Mouse (Mus musculus) heart, postnatal 36 days (tissue): ENCODE measurements around the gene Hipk2. TPM values are rescaled to one million over a fixed set of nuclear protein-coding genes. Genes with fewer than 3 reads are reported as not detected.

Source experiments
- DNase-seq, 2 experiments: peaks; one replicate each; pipeline ENCODE4 v3.0.0; 2021 to 2022
- intact Hi-C: fragments of 180-260 bp; cut with DNase I; formaldehyde crosslinking; loops from one replicate; pipeline ENCODE4 v1.15.1; 2025
- total RNA-seq, 2 experiments: library from RNA; stranded (reverse); gene quantifications; 2 replicates each; pipeline ENCODE4 v1.2.3; 2021

Gene Hipk2
- total RNA-seq, 2 experiments from 2014 or later = 92.1 to 101 TPM

DNA sequence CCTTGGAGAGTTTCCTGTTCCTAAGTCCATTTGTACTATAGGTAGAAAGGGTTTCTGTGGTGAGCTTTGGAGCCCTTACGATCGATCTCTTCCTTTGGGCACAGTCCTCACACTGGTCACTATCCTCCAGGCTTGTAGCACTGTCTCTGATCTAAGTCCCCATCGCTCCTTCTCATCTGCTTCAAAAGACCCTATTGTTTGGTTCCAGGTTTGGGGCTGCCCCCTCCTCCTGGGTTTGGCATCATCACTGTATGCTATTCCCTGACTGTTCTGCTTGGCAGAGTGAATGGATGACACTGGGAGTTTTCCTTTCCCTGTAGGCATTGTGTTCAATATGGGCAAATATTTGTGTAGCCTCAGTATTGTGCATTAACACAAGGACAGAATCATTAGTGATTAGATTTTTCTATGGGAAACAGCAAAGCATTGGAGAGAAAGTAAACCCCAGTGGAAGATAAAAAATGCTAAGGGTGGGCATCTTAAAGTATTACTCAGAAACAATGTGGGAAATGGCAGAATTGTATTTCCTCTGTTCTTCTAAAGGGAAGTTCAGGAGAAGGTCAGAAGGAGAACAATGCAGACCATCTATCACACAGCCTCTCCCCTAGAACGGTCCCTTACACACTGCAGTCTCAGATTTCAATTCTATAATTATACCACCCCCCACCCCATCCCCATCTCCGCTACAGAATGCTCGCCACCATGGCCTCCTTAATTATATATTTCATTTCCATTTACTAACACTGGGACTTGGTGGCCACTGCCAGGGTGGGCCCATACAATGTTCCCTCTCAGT is 114.9 kb downstream of the Hipk2 start:
- no peak for DNase-seq
- intact Hi-C loops = no loop called here

DNA sequence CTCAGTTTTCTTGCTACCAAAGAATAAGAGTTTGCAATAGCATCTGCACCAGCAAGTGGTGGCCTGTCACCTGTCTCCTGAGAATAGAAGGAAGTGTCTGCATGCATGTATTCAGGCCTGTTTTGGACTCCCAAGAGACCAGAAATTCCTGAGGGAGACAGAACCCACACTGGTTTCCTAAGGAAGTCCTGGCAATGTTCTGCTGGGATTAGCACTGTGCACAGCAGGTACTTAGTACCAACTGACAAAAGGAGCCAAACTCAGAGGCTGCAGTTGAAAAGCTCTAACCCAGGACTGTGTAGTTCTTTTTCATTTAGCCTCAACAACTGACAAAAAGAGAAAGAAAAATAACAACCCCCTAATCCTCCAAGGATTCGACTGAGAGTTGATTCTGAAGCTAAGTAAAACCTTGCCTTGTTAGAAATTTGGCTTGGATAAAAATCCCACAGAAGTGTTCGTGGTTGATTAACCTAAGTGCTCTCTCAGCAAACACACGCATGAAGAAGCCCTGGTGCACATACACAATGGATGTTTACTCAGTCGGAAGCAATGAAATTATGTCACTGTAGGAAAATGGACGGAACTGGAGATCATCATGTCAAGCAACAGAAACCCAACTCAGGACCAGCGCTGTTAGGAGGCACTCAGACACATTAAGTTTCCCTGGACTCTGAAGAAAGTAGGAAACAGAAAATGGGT is 115.9 kb downstream of the Hipk2 start:
- intact Hi-C loops = no loop called here
- no peak for DNase-seq

DNA sequence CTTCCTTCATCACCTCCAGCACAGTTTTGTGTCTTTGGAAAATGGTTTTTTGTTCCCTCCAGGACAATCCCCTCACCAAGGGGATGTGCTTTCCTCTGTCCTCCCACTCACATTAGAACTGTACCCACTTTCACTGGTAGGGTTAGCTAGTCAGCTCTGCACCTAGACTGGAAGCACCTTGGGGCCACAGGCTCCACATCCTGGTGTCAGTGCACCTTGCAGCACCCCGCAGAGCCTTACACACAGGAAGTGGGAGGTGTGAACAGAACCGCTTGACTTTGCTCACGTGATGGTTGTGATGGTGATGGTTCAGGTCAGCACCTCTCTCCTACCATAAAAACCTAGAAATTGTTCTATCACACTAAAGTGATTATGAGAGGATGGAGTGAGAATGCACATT is 116.8 kb downstream of the Hipk2 start:
- intact Hi-C loops = no loop called here

DNA sequence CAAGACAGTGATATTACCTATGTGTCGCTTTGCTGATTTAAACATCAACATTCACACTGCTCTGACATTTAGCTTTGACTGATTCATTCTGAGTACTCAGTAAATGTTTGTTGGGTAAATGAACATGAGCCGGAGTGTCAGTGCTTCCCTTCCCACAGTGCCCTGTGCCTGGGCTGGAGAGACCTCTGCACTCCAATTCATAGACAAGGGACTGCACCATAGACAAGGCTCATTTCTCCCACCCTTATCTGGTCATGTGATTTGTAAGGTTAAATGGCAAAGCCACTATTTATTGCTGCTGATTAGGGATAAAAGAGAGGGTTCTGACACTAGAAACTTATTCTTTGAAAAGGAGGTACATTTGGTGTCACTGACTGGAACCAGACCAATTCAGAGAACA is 118.4 kb downstream of the Hipk2 start:
- no peak for DNase-seq
- intact Hi-C loops = no loop called here

More for the DNA sequence above, 116.8 kb downstream of the Hipk2 start:
- DNase-seq = no peak

DNA sequence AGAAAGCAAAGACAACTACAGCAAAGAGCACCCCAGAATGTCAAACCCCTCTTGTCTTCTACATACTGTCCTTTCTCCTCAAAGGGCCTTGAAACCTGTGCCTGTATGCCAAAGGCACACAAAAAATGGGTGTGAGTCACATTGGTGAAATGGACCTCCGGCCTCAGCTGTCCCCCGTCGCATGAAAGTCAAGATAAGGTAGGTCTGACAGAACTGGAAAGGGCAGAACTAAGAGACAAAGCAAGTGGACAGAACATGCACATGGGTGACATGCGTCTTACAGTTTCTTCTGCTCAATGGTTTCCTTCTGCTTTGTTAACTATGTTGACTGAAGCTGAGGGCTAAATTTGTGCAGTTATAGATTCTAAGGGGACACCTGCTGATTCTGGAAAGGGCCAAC is 119.0 kb downstream of the Hipk2 start:
- DNase-seq = no peak
- intact Hi-C loops = no loop called here

DNA sequence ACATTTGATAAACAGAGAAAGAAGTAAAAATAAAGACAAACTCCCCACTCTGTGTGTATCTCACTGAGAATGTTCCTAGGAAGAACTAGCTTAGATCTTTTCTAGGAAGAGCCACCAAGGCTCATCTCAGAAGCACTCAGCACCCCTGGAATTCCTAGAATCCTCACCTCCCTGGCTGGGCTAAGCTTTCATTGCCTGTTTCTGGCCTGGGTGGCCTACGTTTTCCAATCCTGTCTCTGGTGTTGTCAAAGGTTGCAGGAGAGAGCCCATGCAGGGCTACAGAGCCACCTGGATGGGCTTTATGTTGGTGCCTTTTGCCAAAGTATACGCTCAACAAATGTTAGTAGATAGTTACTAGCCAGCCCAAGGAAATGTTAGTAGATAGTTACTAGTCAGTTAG is 120.0 kb downstream of the Hipk2 start:
- DNase-seq = no peak
- intact Hi-C loops = no loop called here

DNA sequence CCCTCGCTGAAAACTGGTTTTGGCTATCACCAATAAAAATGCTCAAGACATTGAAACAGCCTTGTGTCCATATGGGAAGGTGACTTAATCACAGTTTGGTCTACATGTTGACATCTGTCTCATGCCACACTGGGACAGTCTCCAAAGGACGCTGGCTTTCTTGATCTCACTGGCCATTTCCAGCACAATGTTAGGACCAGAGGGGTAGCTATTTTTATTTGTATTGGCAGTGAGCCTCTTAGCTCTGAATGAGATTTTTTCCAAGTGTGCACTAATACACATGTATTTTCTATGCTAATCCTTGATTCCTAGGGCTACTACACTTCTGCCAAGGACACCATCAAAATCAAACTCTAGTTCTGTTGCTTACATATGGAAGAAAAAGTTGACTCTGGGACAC is 120.8 kb downstream of the Hipk2 start:
- DNase-seq = no peak
- intact Hi-C loops = no loop called here

DNA sequence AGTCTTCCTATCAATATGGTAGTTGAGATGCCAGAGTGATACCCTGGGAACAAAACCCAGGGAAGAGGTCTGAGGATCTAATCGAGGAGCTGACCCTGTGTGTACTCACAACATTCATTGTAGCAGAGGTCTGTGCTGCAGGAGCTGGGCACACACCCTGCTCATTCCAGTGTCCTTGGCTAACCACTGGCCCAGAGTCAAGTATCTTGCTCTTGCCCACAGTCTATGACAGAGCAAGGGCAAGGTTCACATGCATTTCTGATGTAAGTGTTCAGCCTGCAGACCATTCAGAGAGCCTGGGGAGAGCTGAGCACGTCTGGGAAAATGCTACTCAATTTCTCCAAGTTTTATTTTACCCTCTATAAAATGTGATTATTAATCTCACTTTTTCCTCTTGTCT is 122.2 kb downstream of the Hipk2 start:
- intact Hi-C loops = no loop called here
- peak; percentile 24 to 36 for DNase-seq

DNA sequence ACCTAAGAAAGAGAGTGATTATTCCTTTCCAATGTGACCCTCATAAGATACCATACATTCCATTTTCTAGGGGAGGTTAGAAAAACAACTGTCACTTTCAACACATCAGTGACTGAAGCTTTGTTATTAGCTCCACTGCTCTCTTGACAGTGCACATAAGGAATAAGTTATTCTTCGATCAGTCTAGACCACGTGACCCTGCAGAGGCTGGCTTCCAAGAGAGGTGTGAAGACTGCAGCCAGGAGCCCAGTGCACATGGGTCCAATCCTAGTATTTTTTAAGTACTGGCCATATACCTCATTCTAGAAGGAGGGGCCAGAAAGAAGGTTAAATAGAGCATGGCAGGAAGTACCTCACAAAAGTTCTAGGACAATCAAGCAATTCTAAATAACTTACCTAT is 122.9 kb downstream of the Hipk2 start:
- intact Hi-C loops = no loop called here
- no peak for DNase-seq

DNA sequence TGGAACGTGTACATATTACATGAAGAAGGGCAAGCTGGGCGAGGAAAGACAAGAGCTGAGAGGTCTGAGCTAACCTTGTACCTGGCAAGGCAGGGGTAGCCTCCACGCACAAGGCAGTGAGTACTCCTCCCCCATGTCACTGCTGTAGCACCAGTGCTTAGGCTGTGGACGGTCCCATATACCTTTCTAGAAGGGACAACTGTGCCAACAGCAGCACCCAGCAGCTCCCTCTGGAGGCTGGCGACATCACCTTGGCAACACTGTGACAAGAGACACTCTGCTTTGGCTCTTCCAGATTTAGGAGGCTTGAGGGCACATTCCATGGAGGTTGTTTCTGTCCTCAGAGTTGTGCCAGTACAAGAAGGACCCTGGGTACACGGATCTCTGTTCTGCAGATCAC is 123.5 kb downstream of the Hipk2 start:
- intact Hi-C loops = no loop called here
- peak; percentile 26 to 29 for DNase-seq

DNA sequence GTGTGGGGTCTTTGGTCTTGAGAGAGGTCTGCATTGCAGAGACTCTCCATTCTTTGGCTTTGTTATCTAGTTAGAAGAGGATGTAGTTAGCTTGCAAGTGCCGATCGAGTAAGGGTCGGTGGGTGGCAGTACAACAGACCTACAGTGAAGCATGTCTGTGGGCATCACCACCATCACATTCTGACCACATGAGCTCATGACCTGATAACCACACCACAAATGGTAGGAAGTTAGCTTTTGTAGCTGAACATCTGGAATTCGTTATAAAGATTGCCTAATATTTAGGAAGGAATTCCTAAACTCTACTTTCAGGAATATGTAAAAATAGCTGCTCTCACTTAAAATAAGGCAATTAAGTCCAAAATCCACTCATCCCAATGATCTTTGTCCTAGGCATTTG is 127.9 kb downstream of the Hipk2 start:
- intact Hi-C loops = no loop called here

DNA sequence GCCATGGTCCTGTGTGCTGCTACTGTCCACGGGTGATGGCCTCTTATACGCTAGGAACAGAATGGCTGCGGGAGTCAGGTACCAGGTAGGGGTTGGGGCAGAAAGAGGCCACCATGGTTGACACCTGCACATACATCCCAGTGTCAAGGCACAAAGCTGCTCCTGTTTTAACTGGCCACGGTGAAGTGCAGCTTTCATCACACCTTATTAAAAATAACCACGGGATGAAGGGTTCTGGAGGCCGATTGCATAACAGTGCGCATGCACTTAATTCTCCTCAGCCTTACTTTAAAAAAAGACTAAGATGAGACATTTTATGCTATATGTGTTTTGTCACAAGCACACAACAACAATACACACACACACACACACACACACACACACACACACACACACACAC is 132.6 kb downstream of the Hipk2 start:
- intact Hi-C loops = no loop called here
- no peak for DNase-seq

More for the DNA sequence above, 127.9 kb downstream of the Hipk2 start:
- no peak for DNase-seq

DNA sequence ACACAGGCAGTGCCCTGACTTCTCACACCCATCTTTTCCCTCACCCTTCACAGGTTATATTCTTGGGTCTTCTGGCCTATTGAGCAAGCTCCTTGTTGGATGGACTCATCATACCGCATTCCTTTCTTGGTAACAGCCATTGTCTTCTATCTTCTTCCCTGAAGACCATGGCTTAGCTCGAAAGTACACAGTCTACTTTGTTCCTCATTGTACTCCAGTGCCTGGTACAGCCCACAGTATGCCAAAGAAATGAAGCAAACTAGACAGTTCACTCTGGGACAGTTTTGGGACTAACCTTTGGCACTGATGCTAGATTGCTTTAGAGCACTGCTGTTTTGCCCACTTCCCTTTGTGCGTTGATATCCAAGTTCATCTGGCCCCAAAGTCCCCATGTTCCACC is 133.5 kb downstream of the Hipk2 start:
- intact Hi-C loops = no loop called here
- no peak for DNase-seq

DNA sequence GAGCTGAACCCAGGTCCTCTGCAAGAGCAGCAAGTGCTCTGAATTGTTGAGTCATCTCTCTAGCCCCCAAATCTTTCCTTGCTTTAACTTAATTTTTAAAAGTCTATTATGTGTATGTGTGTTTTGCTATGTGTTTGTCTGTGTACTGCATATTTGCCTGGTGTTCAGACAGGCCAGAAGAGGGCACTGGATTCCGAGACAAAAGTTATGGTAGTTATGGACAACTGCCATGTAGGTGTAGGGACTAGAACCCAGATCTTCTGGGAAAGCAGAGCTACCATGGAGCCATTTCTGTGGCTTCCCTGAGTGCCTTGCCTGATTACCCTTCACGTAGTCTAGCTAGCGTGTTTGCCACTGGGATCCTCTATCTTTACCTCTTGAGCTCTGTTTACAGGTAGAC is 134.9 kb downstream of the Hipk2 start:
- intact Hi-C loops = no loop called here
- no peak for DNase-seq

DNA sequence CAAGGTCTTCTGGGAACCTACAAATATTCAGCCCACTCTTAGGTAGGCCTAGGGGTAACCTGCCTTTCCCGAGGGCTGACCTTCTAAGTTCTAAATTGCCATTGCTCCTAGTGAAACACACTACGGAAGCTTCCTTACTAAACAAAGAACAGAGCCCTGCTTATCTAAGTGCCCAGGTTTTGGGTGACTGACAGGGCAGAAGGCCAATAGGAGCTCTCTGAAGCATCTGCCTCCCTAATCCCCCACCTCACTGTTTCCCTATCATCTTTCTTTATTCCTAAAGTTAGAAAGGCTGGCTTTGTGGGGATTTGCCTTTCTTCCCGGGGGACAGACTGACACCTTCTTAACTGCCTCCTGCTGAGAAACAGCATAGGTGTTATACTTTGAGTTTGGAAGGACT is 136.7 kb downstream of the Hipk2 start:
- no peak for DNase-seq
- intact Hi-C loops = no loop called here

DNA sequence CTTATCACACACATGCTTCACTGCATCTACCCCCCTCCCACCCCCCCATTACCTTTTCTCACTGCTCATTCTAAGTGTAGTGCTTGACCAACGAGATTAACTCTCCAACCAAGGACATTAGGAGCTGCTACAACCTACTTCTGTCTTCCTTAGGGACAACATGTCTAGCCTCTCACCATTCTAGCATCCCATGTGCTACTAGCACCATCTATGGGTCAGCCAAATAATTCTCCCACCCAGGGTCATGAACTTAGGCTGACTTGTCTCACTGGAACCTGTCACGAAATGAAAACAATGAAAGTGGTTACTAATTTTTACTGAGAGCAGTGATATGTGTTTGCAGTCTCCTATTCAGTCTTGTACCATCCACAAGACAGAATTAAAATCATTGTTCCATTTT is 138.2 kb downstream of the Hipk2 start:
- no peak for DNase-seq

DNA sequence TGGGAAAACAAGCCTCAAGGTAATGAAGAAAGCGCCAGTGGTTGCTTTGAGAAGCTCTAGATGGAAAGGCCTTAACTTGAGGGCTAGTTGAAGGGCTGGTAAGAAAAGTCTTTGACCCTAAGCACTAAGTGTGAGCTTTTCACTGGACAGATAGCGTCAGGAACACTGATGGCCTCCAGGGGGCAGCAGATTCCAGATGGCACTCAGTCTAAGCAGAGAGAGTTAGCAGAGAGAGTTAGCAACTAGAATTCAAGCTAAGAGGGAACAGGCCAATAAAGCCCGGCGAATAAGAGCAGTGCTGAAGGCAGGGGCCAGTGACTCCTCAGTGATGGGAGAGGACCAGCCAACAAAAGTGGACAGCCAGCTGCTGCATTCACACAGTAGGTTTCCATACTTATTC is 139.7 kb downstream of the Hipk2 start:
- peak; percentile 78 to 88 for DNase-seq
- intact Hi-C loops = loop anchor here (1.0 to 2.0 kb wide), 3 partner anchors 137 to 331 kb away; no protein-coding TSS in a partner anchor

More for the DNA sequence above, 138.2 kb downstream of the Hipk2 start:
- intact Hi-C loops = loop anchor here (2.0 kb wide), 1 partner anchor 329 kb away; no protein-coding TSS in a partner anchor

DNA sequence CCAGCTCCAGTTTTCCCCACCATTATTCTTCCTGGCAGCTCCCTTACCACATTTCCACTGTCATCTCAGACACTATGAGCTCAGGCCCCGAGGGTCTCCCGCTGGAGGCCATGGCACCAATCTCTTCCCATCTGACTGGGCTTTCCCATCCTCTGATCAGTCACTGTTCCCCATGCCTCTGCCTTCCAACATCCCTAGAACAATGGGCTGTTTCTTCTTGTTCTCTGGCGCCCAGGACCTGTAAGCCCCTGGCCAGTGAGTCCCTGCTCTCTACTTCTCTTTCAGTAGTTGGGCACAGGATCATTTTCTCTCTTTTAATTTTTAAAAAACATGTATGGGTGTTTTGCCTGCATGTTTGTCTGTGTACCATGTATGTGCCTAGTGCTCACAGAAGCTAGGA is 143.3 kb downstream of the Hipk2 start:
- DNase-seq = no peak
- intact Hi-C loops = no loop called here

DNA sequence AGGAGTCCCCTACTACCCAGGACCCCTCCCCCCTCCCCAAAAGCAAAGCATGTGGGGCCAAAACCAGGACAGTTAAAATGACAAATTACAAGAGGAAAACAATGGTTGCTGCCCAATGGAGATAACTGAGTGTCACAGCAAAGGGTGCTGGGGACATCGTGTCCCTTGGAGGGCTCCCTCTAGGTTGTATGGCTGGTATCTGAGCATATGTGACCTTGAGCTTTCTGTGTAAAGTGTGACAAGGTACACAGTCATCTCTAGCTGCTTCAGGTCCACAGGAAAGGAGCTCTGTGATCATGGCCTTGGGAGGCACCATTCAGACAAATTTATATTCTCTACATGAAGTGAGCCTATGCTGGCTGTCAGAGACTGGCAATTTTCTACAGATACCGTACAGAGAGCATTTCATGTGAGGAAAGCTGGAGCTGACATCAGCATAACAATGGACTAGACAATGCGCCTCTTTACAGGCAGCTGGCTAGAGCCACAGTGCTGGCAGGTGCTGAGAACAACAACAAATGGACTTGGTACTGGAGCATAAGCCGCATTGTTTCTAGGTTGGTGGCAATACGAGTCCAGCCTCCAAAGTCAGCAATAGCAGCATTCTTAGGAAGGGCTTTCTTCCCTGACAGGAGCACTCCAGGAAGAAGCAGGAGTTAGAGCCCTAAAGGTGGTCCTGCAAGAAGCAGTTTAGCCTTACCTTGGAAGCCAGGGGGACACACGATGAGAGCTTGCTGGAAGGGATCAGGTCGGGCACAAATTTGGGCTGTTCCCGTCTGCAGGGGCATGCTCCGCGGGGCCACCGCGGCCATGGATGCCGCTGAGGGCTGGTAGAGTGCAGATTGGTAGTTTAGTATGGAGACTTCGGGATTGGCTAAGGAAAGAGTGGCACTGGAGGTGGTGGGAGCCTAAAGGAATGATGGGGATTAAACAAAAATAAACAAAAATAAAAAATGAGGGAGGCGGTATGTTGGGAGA is 145.5 kb downstream of the Hipk2 start:
- no peak for DNase-seq
- intact Hi-C loops = no loop called here

DNA sequence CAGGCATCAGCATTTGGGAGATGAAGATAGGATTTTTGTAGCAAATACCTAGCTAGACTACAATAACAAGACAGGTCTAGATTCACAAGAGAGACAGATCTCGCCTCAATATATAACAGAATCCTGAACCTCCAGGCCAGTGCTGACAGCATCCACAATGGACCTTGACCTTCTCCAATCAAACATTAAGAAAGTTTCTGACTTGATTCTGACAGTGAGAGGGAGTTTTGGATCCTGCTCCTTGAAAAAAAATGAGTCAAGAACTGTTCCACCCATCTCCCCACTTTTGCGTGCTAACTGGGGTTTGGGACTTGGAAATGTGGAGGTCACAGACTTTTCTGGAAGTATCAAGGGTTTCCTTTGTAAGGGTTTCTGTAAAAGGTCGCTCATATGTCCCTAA is 150.4 kb downstream of the Hipk2 start:
- intact Hi-C loops = no loop called here
- DNase-seq = no peak

DNA sequence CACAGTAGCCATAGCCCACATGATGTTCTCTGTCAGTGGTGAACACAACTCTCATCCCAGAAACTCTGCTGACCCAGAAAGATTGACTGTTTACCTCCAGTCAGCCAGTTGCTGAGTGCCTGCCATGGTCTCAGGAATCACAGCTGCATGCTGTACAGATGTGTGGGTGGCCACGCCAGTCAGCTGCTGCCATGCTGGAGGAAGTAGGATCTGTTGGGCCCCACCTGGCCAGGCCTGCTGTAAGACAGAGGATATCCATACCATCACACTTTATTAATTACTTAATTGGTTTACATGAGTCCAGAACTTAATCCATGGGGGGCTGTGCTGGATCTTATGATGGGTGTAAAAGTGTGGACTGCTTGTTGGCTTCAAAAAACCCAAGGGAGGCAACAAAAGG is 154.6 kb downstream of the Hipk2 start:
- no peak for DNase-seq

More for the DNA sequence above, 154.6 kb downstream of the Hipk2 start:
- intact Hi-C loops = no loop called here
